Mouse (Mus musculus): ENCODE data around the gene Ankrd44.

Gene Ankrd44

DNA sequence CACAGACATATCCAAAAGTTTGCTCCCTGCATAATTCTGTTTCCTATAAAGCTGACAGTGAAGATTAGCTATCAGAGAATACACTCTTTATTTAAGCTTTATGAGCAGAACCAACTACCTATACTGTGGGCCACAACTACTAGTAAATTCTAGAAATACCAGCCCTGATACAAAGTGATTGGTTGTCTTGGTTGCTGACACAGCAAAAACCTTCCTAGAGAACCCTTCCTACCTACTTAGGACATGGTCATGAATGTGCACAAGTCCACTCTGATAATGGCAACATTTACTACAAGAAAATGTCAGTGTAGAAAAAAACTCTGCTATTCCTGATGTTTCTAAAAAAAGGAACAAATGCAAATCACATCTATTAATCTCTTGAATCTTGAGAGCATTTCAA lies 234.4 kb downstream of the Ankrd44 start:
- no peak for DNase-seq

DNA sequence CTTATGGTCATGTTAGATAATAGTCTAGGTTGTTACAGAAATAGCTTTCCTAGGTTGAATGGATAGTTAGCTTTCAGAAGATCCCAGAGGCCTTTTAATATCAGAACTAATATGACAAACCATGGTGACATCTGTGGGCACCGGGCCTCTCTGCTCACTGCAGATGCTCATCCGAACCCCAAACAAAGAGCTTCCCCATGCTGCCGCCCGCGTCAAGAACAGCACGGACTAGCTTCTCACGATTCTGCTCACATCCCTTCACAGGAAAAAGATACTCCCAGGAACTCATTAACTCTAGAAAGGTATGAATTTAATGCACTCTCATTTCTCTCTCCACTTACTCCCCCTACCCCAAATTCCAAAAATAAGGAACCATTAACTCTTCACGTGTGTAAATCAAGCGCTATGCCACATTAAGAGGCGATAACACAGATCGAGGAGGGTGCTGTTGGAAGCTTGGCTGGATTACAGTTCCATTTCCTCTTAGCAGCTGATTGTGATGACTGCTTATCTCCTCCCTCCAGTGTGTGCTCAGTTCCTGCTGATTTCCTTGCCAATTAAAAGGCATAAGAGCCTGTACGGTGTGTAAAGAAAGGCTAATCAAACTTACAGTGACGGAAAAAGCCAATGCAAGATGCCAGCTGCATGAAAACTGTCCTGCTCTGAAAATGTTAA lies 235.8 kb downstream of the Ankrd44 start:
- DNase-seq, result no peak

DNA sequence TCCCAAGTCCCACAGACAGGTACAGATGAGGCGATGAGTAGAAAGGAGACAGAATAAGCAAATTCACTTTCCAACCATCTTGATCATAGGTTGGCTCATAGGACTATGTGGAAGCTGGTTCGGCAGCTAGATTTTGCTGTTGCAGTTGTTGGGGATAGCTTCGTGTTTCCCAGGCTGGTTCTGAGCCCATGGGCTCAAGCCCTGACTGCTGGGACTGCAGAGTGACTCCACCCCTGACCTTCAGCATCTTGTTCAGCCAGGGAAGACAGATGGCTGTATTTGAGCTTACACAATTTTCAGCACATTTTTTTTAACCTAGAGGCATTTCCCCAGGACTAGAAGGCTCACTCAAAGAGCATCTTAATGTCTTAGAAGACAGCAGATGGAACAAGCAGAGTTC lies 237.7 kb downstream of the Ankrd44 start:
- no peak for DNase-seq

DNA sequence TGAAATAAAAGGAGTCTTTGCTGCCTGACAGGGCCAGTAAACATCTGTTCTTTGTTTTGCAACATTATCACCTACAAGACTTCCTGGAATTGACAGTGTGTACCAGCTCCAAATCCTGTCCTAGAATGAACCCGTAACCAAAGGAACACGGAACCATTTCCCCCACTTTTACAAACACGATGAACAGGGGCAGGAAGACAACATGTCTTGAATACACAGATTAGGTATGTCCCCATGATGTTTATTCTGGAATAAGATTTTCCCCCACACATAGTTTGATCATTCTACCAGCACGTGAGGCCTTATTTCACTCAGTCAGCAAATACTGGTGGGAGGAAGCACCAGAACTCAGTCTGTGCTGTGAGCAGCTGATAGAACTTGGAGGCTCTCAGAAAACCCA lies 241.9 kb downstream of the Ankrd44 start:
- no peak for DNase-seq

DNA sequence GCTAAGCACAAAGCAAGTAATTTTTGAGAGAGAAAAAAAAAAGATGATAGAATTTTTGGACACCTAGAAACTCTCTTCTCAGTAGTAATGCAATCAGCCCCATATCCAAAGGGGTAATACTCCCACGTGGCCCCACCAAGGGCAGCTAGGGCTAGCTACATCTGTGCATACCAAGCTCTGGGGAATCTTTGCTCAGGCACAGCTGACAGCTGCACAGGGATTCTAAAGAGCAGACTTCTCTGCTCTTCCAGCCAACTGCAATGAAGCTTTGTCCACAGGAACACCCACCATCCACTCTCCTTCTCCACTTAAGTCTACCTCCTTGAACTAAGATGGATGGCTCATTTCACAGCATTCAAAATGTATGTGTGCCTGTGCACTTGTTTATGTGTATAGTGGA lies 246.6 kb downstream of the Ankrd44 start:
- no peak for DNase-seq

DNA sequence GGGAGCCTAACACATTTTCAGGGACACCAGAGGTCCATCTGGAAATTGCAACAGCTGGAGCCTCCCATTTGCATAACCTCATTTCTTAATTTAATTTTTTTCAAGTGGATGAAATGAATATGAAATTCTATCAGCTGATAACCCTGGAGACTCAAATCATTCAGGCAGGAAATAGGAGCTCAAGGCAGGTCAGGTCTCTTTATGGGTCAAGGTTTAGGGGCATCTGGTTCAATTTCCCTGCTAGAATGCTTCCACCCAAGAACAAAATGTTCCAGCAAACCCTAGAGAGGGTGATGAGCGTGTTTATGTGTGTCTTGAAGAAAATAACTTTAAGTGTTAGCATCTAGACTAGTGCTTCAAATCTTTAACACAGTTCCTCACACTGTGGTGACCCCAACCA lies 248.2 kb downstream of the Ankrd44 start:
- no peak for DNase-seq

DNA sequence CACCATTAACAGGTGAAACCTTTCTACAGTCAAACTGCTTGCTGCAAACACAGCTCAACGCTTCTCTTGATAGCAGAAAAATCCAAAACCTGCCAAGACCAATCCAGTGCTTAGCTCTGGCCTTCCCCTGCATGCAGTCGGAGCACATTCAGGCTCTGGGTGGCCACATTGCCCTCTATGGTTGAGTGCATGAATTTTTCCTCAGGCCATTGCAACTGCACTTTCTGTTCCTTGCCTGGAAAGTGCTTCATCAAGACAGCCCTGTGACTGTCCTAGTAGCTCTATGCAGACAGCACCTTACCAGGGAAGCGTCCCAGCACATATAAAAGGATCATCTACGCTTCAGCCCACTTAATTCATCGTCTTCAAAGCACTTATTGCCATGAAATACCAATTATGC lies 250.7 kb downstream of the Ankrd44 start:
- DNase-seq, result no peak

DNA sequence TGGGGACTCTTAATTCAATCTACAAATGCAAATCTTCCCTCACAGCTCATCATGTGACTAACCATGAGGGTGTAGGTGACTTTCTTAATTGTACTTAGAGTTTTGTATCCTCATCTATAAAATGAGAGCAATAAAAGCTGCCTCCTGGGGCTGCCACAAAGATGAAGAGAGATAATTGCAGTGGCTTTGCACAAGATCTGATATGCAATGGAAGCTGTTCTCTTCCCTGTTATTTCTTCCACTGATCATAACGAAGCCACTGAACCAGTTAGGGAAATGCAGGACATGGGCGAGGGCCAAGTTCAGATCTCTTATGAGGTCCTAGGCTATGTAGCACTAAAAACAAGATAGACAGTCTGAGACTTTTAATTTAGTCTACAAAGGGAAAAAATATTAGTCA lies 258.2 kb downstream of the Ankrd44 start:
- no peak for DNase-seq

DNA sequence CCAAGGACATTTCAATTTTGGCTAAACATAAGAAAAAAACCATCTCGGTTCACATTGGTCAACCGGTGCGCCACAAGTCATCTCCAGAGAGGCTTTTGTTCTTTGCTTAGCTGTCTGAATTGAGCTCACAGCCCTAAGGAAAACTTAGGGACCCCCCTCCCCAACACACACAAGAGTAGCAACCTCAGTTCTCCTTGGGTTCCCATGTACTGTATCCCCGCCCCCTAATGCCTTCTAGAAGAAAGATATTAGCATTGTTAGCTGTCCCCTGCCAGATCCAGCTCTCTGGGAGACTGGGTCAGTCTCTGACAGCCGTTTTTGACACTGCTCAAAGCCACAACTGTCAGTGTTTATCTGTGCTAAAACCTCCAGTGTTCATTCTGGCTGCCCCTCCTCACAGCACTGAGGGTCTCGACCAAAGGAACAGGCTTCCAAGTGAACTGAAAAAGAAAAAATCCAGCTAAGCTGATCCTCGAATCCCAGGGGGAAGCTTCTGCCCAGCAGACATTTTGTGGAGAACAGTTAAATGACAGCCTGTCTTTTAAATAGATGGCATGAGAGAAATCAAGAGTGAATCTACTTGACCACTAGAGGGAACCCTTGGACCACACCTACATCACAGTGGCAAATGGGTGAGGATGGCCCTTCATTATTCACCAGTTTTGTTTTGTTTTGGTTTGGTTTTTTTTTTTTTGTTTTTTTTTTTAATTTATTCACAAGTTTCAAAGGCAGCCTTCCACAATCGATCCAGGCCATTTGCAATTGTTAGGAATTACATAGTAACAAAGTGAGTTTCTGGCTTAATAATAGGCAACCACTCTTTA lies 260.4 kb downstream of the Ankrd44 start:
- peak; percentile 59 to 67 for DNase-seq

DNA sequence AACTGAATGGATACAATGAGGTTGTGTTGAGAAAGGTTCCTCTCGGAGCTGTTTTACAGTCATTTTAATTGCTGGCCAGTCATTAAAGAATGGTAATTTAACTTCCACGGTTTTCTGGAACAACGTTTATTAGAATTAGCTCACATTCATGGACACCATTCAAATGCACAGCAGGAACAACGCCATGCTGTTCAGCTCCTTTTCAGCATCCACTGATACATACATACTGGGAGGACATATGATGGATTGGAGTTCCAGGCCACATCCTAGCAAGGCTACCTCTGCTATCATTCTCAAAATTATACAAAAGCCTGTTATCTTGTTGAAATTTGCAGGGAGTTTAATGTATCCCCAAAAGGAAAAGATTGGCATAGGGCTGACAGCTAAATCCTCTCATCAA lies 261.1 kb downstream of the Ankrd44 start:
- no peak for DNase-seq

DNA sequence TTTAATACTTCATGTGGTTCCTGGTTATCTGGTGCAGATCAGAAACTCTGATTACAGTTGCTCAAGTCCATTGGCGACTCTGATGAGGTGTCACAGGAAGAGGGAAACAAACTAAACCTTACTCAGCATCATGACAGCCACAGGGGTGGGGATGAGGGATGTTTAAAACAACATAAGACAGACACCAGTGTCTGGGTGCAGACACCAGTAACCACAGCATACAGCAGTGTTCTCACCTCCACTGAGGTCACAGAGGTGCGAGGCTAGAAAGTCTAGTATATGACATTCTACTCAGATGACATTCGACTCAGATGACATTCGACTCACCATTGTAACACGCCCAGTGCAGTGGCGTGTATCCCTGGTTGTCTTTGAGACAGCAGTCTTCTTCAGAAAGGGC lies 265.5 kb downstream of the Ankrd44 start:
- no peak for DNase-seq

DNA sequence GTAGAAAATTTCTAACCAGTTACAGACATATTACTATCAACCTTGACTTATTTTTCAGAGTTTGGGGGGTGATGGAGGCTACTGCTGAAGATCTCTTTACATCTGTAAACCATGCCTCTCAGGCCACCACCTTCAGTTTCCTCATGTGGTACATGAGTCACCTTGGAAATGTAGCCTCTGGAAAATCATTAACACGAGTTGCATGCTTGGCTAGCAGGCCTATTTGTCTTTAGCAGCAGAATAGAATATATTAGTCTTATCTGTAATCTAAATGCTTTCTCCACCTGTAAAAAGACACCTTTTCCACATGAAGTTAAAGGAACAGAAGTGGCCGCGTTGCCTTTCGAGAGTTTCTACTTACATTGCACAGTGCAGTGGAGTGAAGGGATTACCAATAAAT lies 267.6 kb downstream of the Ankrd44 start:
- no peak for DNase-seq

DNA sequence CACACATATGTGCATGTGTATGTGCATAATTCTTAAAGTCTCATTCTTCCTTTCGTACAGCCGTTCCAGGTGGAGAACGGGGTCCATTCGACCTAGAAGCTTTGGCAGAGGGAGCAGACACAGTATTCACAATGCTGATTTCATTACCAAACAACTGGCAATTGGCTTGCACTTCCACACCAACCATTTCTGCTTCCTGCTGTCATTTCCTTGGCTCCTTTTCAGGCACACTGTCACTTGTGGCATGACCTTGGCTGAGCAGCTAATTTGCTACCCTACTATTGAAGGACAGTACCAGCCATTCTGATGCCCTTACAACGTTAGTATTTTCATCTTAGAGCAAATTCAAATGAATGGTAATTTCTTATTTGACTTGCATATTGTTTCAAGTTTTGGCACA lies 277.9 kb downstream of the Ankrd44 start:
- no peak for DNase-seq

DNA sequence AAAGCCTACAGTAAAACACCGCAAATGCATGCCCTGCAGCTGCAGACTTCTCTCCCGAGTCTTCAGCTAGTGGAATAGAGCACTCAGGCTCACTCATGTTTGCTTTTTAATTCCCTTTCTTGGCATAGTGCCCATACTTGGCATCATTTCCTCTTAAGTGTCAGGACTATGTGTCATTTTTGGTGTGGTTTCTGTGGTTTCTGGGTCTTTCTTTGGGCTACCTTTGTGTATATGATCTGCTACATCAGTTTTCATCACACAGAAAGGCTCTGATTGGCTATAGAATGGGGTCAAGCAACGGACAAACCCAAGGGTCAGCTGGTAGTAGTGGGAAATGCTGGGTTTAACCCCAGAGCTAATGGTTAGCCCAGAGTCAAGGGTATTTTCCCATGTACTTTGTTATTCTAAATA lies 278.8 kb downstream of the Ankrd44 start:
- no peak for DNase-seq

DNA sequence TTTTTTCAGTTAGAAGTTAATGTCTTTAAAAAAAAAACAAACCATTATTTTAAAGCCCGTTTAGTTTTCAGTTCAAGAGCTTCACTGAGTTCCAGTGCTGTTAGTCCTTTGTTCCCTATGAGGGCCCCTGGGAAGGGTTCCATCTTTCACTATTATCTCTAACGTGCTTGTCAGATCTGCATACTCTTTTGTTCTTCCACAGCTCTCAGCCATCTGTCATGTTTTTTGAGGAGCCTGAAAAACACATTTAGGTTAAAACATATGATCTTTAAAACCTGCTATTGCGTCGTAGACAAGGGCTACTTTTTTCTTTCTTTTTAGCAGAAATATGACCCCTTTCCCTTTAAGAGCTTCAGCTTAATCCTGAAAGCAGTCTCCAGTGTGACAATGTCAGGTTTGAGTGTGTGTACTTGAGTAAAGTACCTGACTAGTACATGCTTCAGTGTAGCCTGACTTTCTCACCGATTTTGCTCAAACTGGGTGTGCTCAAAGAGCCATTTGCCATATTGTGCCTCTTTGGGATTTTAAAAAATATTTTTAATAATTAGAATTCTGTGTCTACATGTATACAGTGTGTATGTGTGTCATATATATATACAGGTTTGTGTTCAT lies 285.9 kb downstream of the Ankrd44 start:
- no peak for DNase-seq

DNA sequence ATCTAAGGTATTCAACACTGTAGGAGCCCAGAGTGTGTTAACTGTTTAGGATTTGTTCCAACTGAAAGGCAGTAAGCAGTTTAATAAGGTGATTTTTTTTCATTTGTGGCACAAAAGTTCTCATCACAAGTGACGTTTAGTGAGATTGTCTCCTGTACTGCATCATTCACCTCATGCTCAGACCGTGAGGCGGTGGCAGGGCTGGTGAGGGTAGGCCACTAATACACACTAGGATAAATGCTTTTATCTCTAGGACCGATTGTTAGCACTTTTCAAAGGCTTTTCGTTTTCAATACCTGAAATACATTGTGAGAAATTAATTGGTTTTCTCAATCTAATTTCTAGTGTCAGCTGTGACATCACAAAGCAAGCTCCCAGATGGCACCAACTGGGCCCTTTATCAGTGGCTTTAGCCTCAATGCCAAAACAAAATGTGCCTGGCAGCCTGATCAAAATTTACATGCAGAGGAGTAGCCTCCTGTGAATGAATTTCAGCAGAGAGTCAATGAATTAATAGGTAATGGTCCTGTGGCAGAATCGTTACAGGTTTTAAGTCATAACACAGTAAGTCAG lies 286.6 kb downstream of the Ankrd44 start:
- DNase-seq, result no peak

DNA sequence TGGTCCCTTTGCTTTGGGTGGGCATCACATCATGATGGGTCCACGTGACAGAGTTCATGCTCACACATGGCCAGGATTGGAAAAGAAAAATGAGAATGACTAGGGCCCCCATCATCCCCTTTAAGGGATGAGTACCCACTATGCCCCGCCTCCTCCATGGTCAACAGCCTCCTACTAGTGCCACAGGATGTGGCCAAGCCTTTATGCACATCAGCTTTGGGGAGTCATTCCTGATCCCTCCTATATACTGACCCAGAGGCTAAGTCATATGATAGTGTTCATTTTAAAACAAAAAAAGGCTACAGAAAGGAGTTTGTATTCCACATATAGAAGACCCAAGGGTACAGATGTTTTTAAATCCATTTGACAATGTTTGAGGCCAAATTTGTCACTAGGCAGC lies 287.1 kb downstream of the Ankrd44 start:
- DNase-seq, result no peak

DNA sequence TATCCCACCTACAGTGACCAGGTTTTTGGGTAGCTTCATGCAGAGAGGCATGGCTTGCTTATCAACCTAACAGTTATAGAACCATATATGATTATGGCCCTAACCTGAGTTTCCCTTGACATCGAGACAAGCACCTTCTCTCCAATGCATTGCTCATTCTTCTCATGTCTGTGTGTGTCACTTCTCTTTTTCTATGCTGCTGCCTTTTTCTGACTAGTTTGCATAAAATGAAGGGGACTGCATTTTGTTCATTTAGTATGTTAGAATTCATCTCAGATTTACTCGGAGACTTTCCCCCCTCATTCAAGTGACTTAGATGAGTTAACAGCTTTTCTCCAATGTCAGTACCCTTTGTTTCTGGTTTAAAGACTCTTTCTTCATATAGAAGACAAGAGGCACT lies 288.8 kb downstream of the Ankrd44 start:
- no peak for DNase-seq

DNA sequence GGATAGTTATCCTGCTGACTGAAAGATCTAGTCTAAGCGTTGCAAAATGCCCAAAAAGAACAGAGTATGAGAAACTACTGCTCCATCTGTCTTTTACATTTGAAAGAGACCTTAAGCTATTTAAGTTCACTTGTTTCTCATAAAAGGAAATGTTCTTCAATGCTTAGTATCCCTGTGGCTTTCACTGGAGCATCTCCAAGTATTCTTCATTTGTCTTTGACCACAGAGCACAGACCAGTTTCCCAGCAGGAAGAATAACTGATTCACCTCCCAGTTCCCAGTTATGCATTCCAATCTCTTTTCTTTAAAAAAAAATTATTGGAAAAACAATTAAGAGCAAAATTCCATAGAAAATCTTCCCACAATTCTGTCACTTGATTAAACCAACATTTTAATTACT lies 297.1 kb downstream of the Ankrd44 start:
- DNase-seq, result no peak

DNA sequence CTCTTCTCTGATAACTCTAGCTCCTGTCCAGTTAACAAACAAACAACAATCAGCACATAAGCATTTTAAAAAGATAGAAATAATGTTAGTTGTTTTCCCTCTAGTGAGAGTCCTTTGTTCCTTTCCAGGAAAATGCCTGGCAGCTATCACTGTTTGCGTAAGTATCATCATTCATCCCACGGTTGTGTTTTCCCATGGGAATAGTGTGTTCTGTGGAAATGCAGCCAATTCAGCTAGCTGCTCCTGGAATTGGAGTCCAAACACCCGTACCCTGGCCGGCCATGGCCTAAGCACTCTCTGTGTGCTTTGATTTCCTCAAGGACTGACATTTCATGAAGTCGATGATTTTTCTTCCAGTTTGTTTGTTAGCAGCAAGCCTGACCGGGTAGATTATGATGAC lies 311.2 kb downstream of the Ankrd44 start:
- DNase-seq, result no peak

DNA sequence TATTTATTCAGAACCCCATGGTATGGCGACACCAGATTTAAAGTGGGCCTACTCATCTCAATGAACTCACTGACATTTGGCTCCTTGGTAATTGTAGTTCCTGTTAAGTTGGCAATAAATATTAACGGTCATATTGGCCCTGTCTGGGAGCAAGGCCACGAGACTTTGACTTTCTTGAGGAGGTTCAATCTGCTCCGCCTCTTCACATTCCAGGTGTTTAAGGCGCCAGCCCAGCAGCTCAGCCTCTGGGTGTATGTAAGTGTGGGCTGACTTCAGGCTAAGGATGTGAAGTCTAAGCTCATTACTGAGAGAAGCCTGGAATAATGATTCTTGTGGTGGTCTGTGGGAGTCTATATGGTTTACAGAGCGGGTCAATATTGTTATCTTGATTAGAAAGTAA lies 313.8 kb downstream of the Ankrd44 start:
- DNase-seq, result no peak

DNA sequence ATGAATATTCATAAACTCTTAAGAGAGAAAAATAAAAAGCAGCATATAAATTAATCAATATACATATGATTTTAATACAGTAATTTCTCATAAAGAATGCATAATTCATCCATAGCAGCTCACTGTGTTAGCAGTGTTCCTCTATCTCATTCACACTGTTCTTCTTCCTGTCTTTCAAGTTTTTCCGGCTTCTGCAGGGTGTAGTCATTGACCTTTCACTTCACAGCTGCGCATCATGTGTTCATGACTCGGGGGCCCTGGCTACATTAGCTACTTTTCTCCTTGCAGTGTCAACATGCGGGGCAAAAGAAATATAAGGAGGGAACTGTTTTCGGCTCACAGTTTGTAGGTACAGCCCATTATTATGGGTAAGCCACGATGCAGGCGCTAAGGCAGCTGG lies 314.3 kb downstream of the Ankrd44 start:
- DNase-seq, result no peak

DNA sequence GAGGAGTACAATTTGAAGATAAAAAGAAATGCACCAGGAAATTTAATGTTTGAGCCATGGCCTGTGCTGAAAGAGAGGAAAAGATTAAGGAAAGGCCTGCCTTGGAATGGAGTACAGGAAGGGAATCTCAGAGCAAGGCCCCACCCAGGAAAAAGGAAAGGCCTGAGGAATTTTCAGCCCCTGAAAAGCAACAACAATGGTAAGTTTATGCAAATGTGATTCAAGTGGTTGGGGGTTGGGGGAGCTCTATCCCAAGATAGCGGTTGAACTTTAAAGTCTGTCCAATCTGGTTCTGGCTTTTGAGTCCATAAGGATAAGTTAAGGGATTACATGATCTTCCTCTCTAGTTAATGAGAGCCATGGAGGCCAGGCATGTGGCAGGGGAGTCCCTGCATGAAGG lies 319.3 kb downstream of the Ankrd44 start:
- no peak for DNase-seq

DNA sequence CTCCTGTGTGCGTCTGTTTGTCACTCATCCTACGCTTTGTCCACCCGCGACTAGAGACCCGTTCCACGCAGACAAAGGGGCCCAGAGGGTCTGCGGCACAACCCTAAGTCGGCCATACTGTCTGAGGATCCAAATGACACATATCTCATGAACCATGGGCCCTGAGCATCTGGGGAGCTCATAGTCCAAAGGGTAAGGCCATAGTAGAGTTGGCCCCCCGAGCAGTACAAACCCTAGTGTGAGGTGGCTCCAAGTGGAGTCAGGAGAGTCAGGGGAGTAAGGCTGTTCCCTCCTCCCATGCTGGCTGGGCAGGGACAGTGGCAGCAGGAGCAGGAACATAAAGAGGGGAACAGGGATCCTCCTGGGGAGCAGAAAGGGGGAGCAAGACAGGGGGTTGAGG lies 324.5 kb downstream of the Ankrd44 start:
- DNase-seq, result no peak
